ENCODE assay signal across 7 mouse cellular contexts in the genomic region with DNA sequence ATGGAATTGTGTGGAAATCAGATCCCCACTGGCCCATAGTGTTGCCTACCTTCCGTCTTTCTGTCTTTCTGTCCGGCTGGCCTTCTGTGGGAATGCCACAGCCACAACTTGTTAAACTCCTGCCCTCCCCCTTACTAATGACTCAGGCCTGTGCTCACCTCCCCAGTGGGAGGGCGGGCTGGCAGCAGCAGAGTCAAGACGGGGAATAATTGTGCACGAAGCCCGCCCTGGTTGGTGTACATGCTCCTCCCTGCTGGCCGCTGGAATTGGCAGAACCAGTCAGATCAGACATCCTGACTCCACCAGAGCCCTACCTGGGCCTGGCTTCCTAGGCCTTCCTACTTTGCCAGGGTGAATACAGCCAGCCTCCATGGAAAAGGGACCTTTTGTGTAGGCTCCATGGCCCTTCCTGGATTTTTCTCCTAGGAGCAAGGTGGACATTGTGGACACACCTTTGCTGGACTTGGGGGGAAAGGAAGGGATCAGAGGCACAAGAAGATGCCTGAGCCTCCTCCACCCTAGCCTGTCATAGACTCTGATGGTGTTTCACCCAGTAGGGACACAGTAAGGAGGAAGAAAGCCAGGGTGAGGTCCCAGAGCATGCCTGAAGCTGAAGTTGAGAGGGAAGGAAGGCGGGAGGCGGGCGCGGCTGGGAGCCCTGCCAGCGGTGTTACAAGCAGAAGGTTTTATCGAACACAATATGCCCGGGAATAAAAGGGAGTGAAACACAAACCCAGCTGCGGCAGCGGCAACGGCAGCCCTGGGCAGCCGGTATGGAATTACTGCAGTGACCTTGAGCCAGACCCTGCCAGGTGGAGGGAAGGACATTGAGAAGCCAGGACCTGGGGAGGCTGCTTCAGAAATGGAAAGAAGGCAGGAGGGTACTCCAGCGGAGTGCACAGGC. TPM values are rescaled to one million over a fixed set of nuclear protein-coding genes. Genes with fewer than 3 reads are reported as not detected.
A peak's percentile ranks its signal among the peaks of the same experiment; 100 is the strongest.
DNase-seq lines count a peak whose midpoint lies in the region; ATAC-seq and TF ChIP-seq lines count a peak whose summit lies in the region.

No protein-coding gene starts in this region.

- peaks cover 63% of the 10 kb centered on the region for H3K4me1 ChIP-seq in heart, embryonic 13.5 days
- peaks cover 11% of the 10 kb centered on the region; the same call in 1 of the 2 replicates for H3K4me1 ChIP-seq in kidney, postnatal 0 days (replicated peaks; ENCODE audit: insufficient read depth, low read length)
- H3K4me1 ChIP-seq in limb, embryonic 15.5 days = peaks cover 38% of the 10 kb centered on the region

- TF ChIP-seq CTCF in kidney, postnatal 0 days (IDR thresholded peaks at IDR 0.05; ENCODE audit: low read depth) = no peak

- peak overlapping the region; percentile 91 for H3K27ac ChIP-seq in heart, embryonic 13.5 days (replicated peaks)
- H3K27ac ChIP-seq in kidney, postnatal 0 days = peak overlapping the region; percentile 93
- peak overlapping the region; percentile 73 for H3K27ac ChIP-seq in limb, embryonic 15.5 days

- peak overlapping the region; percentile 60 for H3K4me3 ChIP-seq in heart, embryonic 13.5 days
- peak overlapping the region; percentile 44 for H3K4me3 ChIP-seq in kidney, postnatal 0 days (replicated peaks; ENCODE audit: low read depth, low read length)
- H3K4me3 ChIP-seq in limb, embryonic 15.5 days = peak overlapping the region; percentile 39

- H3K4me2 ChIP-seq in heart, embryonic 13.5 days = peak overlapping the region; percentile 72
- H3K4me2 ChIP-seq in kidney, postnatal 0 days (ENCODE audit: low read length) = peak overlapping the region; percentile 65
- H3K4me2 ChIP-seq in limb, embryonic 15.5 days = peak overlapping the region; percentile 71

- peaks cover 15% of the 10 kb centered on the region for H3K36me3 ChIP-seq in heart, embryonic 13.5 days
- peaks cover 13% of the 10 kb centered on the region; the same call in 1 of the 2 replicates for H3K36me3 ChIP-seq in kidney, postnatal 0 days (ENCODE audit: insufficient read depth, low read length)
- H3K36me3 ChIP-seq in limb, embryonic 15.5 days = no peaks in the 10 kb centered on the region

- peak; percentile 76 for DNase-seq in adrenal gland, adult 8-10 months
- DNase-seq in cerebellum, postnatal 14 days = peak; percentile 77 to 80
- peak; percentile 61 for DNase-seq in kidney, postnatal 0 days (ENCODE audit: low spot score)
- peak; percentile 51 for DNase-seq in right cerebral cortex, adult 18-20 months
- no peak for DNase-seq in thymus, adult 18-20 months

- H3K9ac ChIP-seq in heart, embryonic 13.5 days = peak overlapping the region; percentile 86
- H3K9ac ChIP-seq in kidney, postnatal 0 days (ENCODE audit: low read depth, low read length) = peak overlapping the region; percentile 73
- H3K9ac ChIP-seq in limb, embryonic 15.5 days = no peak overlapping the region

- WGBS in heart, embryonic 13.5 days = 20% methylated on average over 19 of the region's 19 CpGs
- WGBS in kidney, postnatal 0 days = 13% methylated on average over 19 of the region's 19 CpGs
- 11% methylated on average over 19 of the region's 19 CpGs for WGBS in limb, embryonic 15.5 days

- 0 out of 2 replicates have a peak, but pooled peaks have one; percentile 20 for ATAC-seq in heart, embryonic 13.5 days (ENCODE audit: extremely low read depth, insufficient number of reproducible peaks, low FRiP score, low TSS enrichment)
- peak; percentile 42 for ATAC-seq in kidney, postnatal 0 days (replicated peaks; ENCODE audit: low FRiP score, low read depth)
- ATAC-seq in limb, embryonic 15.5 days (ENCODE audit: insufficient number of reproducible peaks, low FRiP score, low TSS enrichment, low read depth) = no peak

- peaks cover 60% of the 10 kb centered on the region for H3K27me3 ChIP-seq in heart, embryonic 13.5 days (replicated peaks)
- no peaks in the 10 kb centered on the region for H3K27me3 ChIP-seq in kidney, postnatal 0 days (ENCODE audit: insufficient read depth, low read length)
- no peaks in the 10 kb centered on the region for H3K27me3 ChIP-seq in limb, embryonic 15.5 days

- no peaks in the 10 kb centered on the region for H3K9me3 ChIP-seq in heart, embryonic 13.5 days
- no peaks in the 10 kb centered on the region for H3K9me3 ChIP-seq in kidney, postnatal 0 days (replicated peaks; ENCODE audit: low read length)
- no peaks in the 10 kb centered on the region for H3K9me3 ChIP-seq in limb, embryonic 15.5 days

RNA-seq across cellular contexts. Expression of gene Epn3, which starts 1.4 kb away (rescaled TPM):
- total RNA-seq in adrenal gland, adult 8-10 months (2022) = 10 to 100 TPM; 45.0 to 65.6 (median 56.0) TPM
- polyA plus RNA-seq in heart, embryonic 13.5 days (2015; fragmentation: Nextera tagmentation; extraction: Ambion mirVana) = 11.8 and 12.5 TPM in 2 replicates
- 34.7 and 37.5 TPM in 2 replicates for polyA plus RNA-seq in kidney, postnatal 0 days (2015; fragmentation: Nextera tagmentation; extraction: Ambion mirVana)
- polyA plus RNA-seq in limb, embryonic 15.5 days (2015; fragmentation: Nextera tagmentation; extraction: Ambion mirVana) = 10.3 and 11.1 TPM in 2 replicates

RNA-seq across cellular contexts. Expression of gene Spata20, which starts 12.4 kb away (rescaled TPM):
- total RNA-seq in adrenal gland, adult 8-10 months (2022) = not detected
- 0.45 and 0.47 TPM in 2 replicates for polyA plus RNA-seq in heart, embryonic 13.5 days (2015; fragmentation: Nextera tagmentation; extraction: Ambion mirVana)
- polyA plus RNA-seq in kidney, postnatal 0 days (2015; fragmentation: Nextera tagmentation; extraction: Ambion mirVana) = 0.40 TPM in 1 of 2 replicates, not detected in the other
- 0.27 TPM in 2 replicates for polyA plus RNA-seq in limb, embryonic 15.5 days (2015; fragmentation: Nextera tagmentation; extraction: Ambion mirVana)

RNA-seq across cellular contexts. Expression of gene Mycbpap, which starts 23.2 kb away (rescaled TPM):
- total RNA-seq in adrenal gland, adult 8-10 months (2022) = 10 to 100 TPM; 10.3 to 17.9 (median 13.4) TPM
- 5.6 and 6.8 TPM in 2 replicates for polyA plus RNA-seq in heart, embryonic 13.5 days (2015; fragmentation: Nextera tagmentation; extraction: Ambion mirVana)
- polyA plus RNA-seq in kidney, postnatal 0 days (2015; fragmentation: Nextera tagmentation; extraction: Ambion mirVana) = 3.2 and 3.5 TPM in 2 replicates
- 1.5 and 1.6 TPM in 2 replicates for polyA plus RNA-seq in limb, embryonic 15.5 days (2015; fragmentation: Nextera tagmentation; extraction: Ambion mirVana)

RNA-seq across cellular contexts. Expression of gene Cacna1g, which starts 24.3 kb away (rescaled TPM):
- total RNA-seq in adrenal gland, adult 8-10 months (2022) = under 1 TPM; 0.14 to 0.73 (median 0.21) TPM
- 3.4 and 5.8 TPM in 2 replicates for polyA plus RNA-seq in heart, embryonic 13.5 days (2015; fragmentation: Nextera tagmentation; extraction: Ambion mirVana)
- 4.4 and 5.2 TPM in 2 replicates for polyA plus RNA-seq in kidney, postnatal 0 days (2015; fragmentation: Nextera tagmentation; extraction: Ambion mirVana)
- 27.7 and 30.8 TPM in 2 replicates for polyA plus RNA-seq in limb, embryonic 15.5 days (2015; fragmentation: Nextera tagmentation; extraction: Ambion mirVana)

RNA-seq across cellular contexts. Expression of gene Rsad1, which starts 50.7 kb away (rescaled TPM):
- 10 to 100 TPM; 15.3 to 35.4 (median 25.1) TPM for total RNA-seq in adrenal gland, adult 8-10 months (2022)
- 4.8 and 5.3 TPM in 2 replicates for polyA plus RNA-seq in heart, embryonic 13.5 days (2015; fragmentation: Nextera tagmentation; extraction: Ambion mirVana)
- 4.0 and 5.6 TPM in 2 replicates for polyA plus RNA-seq in kidney, postnatal 0 days (2015; fragmentation: Nextera tagmentation; extraction: Ambion mirVana)
- 3.6 and 3.7 TPM in 2 replicates for polyA plus RNA-seq in limb, embryonic 15.5 days (2015; fragmentation: Nextera tagmentation; extraction: Ambion mirVana)

Comparison
In these comparisons a context has a peak if more than half of its experiments do, and no peak if none do; other contexts are left out.
1. DNase-seq: peak in adrenal gland, adult 8-10 months (single experiment), cerebellum, postnatal 14 days (2 of 2), kidney, postnatal 0 days (single experiment) and right cerebral cortex, adult 18-20 months (single experiment); none in thymus, adult 18-20 months (0 of 2).
2. Peak in every context shown above with its lines, with median percentiles within 50 percentile points of each other: H3K27ac ChIP-seq, H3K4me2 ChIP-seq and H3K4me3 ChIP-seq.